Mouse (Mus musculus) ES-E14 (cell line): ENCODE data around the gene Fibp.

Source experiments
- CHD2 ChIP-seq: IDR thresholded peaks from 2 replicates; pipeline ENCODE4 v1.6.1; 2014; ENCODE audit warnings: mild to moderate bottlenecking, low read depth, low read length, inconsistent platforms
- HCFC1 ChIP-seq: IDR thresholded peaks from 2 replicates; pipeline ENCODE4 v1.6.1; 2012; ENCODE audit warnings: low read length, inconsistent platforms, borderline replicate concordance; ENCODE audit not compliant: insufficient read depth
- MAFK ChIP-seq: IDR thresholded peaks from 2 replicates; pipeline ENCODE4 v1.6.1; 2014; ENCODE audit warnings: mild to moderate bottlenecking, low read depth, low read length, inconsistent platforms; ENCODE audit not compliant: insufficient read depth
- ZC3H11A ChIP-seq: IDR thresholded peaks from 2 replicates; pipeline ENCODE4 v1.6.1; 2012; ENCODE audit warnings: low read depth, mild to moderate bottlenecking, inconsistent platforms, low read length, borderline replicate concordance
- ZNF384 ChIP-seq: IDR thresholded peaks from 2 replicates; pipeline ENCODE4 v1.6.1; 2012; ENCODE audit warnings: low read depth, low read length, inconsistent platforms

DNA sequence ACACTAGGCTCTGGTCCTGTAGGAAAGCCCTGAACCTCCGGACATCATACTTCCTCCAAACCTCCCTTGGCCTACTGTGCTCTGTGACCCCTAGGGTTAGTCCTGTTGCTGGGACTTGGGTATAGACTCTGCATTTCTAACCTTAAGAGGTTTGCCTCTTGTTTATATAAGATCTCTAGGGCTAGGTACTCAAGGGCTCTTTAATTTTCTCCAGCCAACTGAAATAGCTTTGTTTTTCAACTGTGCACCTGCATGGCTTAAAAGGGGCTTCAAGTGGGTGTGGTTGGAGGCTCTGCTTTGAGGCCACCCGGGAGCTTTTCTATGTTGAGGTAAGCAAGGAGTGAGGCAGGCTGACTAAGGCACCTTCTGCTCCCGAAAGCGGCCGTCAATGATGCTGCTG, 24.1 kb downstream of the Fibp start:
- TF ChIP-seq HCFC1, result no peak
- no peak for TF ChIP-seq ZNF384
- TF ChIP-seq MAFK, result no peak
- TF ChIP-seq ZC3H11A, result no peak
- TF ChIP-seq CHD2, result no peak
